1 mouse cellular context compared by ENCODE assay signal in the genomic region with DNA sequence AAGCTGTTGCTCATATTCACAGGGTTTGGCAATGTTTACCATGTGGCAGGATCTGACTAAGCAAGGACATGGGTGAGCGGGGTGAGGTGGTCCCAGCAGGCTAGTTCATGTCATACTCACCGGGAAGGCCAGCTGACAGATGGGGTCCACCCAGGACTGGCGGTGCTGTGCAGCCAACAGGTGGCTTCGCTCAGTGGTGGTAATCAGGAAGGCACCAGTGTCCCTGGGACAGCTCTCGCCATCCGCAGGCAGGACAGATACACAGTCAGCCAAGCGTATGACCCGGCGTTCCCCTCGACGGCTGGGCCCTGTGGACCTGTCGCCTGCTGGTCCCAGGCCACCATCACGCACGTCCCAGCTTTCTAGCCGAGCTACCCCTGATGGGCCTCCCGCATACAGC.
TF ChIP-seq lines count a peak whose summit lies in the region.

No protein-coding gene starts in this region.

TF ChIP-seq in CH12.LX, 34 proteins besides CTCF, POLR2A, EP300 and RAD21:
- TF ChIP-seq PAX5 (IDR thresholded peaks at IDR 0.05; ENCODE audit: low read length), result no peak
- no peak for TF ChIP-seq MXI1 (IDR thresholded peaks at IDR 0.05; ENCODE audit: low read depth, low read length)
- no peak for TF ChIP-seq TBP (conservative IDR thresholded peaks at IDR 0.05; ENCODE audit: low read depth, low read length)
- no peak for TF ChIP-seq E2F4 (IDR thresholded peaks at IDR 0.05; ENCODE audit: insufficient replicate concordance, low read depth, low read length)
- TF ChIP-seq SMC3 (IDR thresholded peaks at IDR 0.05; ENCODE audit: low read depth, low read length), result no peak
- no peak for TF ChIP-seq SIN3A (IDR thresholded peaks at IDR 0.05; ENCODE audit: low read length)
- TF ChIP-seq ZKSCAN1 (IDR thresholded peaks at IDR 0.05; ENCODE audit: borderline replicate concordance, low read depth, low read length), result no peak
- no peak for TF ChIP-seq ELF1 (IDR thresholded peaks at IDR 0.05; ENCODE audit: low read depth, low read length)
- TF ChIP-seq ZNF384 (IDR thresholded peaks at IDR 0.05; ENCODE audit: low read depth, low read length), result no peak
- TF ChIP-seq ZMIZ1 (IDR thresholded peaks at IDR 0.05; ENCODE audit: low read depth, low read length), result no peak
- no peak for TF ChIP-seq MAFK (IDR thresholded peaks at IDR 0.05; ENCODE audit: insufficient replicate concordance, low read length)
- TF ChIP-seq TCF12 (IDR thresholded peaks at IDR 0.05; ENCODE audit: low read depth, low read length), result no peak
- no peak for TF ChIP-seq NRF1 (IDR thresholded peaks at IDR 0.05; ENCODE audit: low read depth, low read length)
